Mouse (Mus musculus): ENCODE results near the gene Gm3952. TPM values are rescaled to one million over a fixed set of nuclear protein-coding genes. Genes with fewer than 3 reads are reported as not detected.

The Gm3952 gene
- not detected in 2 replicates for polyA plus RNA-seq (2015; fragmentation: Nextera tagmentation; extraction: Ambion mirVana)

GRCm38 (mm10) chr8:128798594-128798993, at the start of gene Gm3952:
TSS of gene Gm3952 (minus strand) at chr8:128798694.
- Histone ChIP-seq H3K4me1 (replicated peaks; ENCODE audit: insufficient read depth, low read length) (no peaks in the 10 kb centered on the region), H3K27ac (no peak within 1 kb of the TSS), H3K9me3 (replicated peaks; ENCODE audit: low read length) (no peaks in the 10 kb centered on the region), H3K27me3 (ENCODE audit: insufficient read depth, low read length) (no peaks in the 10 kb centered on the region), H3K36me3 (ENCODE audit: insufficient read depth, low read length) (no peaks in the 10 kb centered on the region), H3K4me3 (replicated peaks; ENCODE audit: low read depth, low read length) (no peak within 1 kb of the TSS), H3K4me2 (ENCODE audit: low read length) (no peak within 1 kb of the TSS), H3K9ac (ENCODE audit: low read depth, low read length) (no peak within 1 kb of the TSS)
- TF ChIP-seq CTCF (IDR thresholded peaks at IDR 0.05; ENCODE audit: low read depth), result no peak
- WGBS, result 84% methylated on average over 1 of the region's 1 CpGs
- DNase-seq (ENCODE audit: low spot score) (no peak), ATAC-seq (replicated peaks; ENCODE audit: low FRiP score, low read depth) (no peak)

GRCm38 (mm10) chr8:128843749-128844148, 45.3 kb upstream of the Gm3952 start:
- no peaks in the 10 kb centered on the region for H3K4me1 ChIP-seq (replicated peaks; ENCODE audit: insufficient read depth, low read length)
- H3K4me3 ChIP-seq (replicated peaks; ENCODE audit: low read depth, low read length), result no peak overlapping the region
- no peak overlapping the region for H3K27ac ChIP-seq
- H3K36me3 ChIP-seq (ENCODE audit: insufficient read depth, low read length), result no peaks in the 10 kb centered on the region
- 47% methylated on average over 5 of the region's 5 CpGs for WGBS
- no peak overlapping the region for H3K4me2 ChIP-seq (ENCODE audit: low read length)
- H3K9me3 ChIP-seq (replicated peaks; ENCODE audit: low read length), result no peaks in the 10 kb centered on the region
- no peaks in the 10 kb centered on the region for H3K27me3 ChIP-seq (ENCODE audit: insufficient read depth, low read length)
- no peak overlapping the region for H3K9ac ChIP-seq (ENCODE audit: low read depth, low read length)
- no peak for ATAC-seq (replicated peaks; ENCODE audit: low FRiP score, low read depth)
- no peak for TF ChIP-seq CTCF (IDR thresholded peaks at IDR 0.05; ENCODE audit: low read depth)
- no peak for DNase-seq (ENCODE audit: low spot score)

- ATAC-seq (replicated peaks; ENCODE audit: low FRiP score, low read depth), result no peak
- no peaks in the 10 kb centered on the region for H3K4me1 ChIP-seq (replicated peaks; ENCODE audit: insufficient read depth, low read length)
- no peak overlapping the region for H3K4me3 ChIP-seq (replicated peaks; ENCODE audit: low read depth, low read length)
- H3K9me3 ChIP-seq (replicated peaks; ENCODE audit: low read length), result no peaks in the 10 kb centered on the region
- H3K4me2 ChIP-seq (ENCODE audit: low read length), result no peak overlapping the region
- no peak for TF ChIP-seq CTCF (IDR thresholded peaks at IDR 0.05; ENCODE audit: low read depth)
- no peaks in the 10 kb centered on the region for H3K36me3 ChIP-seq (ENCODE audit: insufficient read depth, low read length)
- DNase-seq (ENCODE audit: low spot score), result no peak
- H3K27me3 ChIP-seq (ENCODE audit: insufficient read depth, low read length), result no peaks in the 10 kb centered on the region
- H3K9ac ChIP-seq (ENCODE audit: low read depth, low read length), result no peak overlapping the region
- WGBS, result 53% methylated on average over 4 of the region's 4 CpGs
- no peak overlapping the region for H3K27ac ChIP-seq
These were observed 14.0 kb upstream of the Gm3952 start for GRCm38 (mm10) chr8:128812521-128812920.

GRCm38 (mm10) chr8:128735692-128736091, 62.8 kb downstream of the Gm3952 start:
- Histone ChIP-seq H3K27ac (no peak overlapping the region), H3K4me2 (ENCODE audit: low read length) (no peak overlapping the region), H3K4me1 (replicated peaks; ENCODE audit: insufficient read depth, low read length) (no peaks in the 10 kb centered on the region), H3K9me3 (replicated peaks; ENCODE audit: low read length) (no peaks in the 10 kb centered on the region), H3K4me3 (replicated peaks; ENCODE audit: low read depth, low read length) (no peak overlapping the region), H3K9ac (ENCODE audit: low read depth, low read length) (no peak overlapping the region), H3K36me3 (ENCODE audit: insufficient read depth, low read length) (peaks cover 39% of the 10 kb centered on the region), H3K27me3 (ENCODE audit: insufficient read depth, low read length) (no peaks in the 10 kb centered on the region)
- ATAC-seq (replicated peaks; ENCODE audit: low FRiP score, low read depth) (no peak), DNase-seq (ENCODE audit: low spot score) (no peak)
- 97% methylated on average over 3 of the region's 3 CpGs for WGBS
- TF ChIP-seq CTCF (IDR thresholded peaks at IDR 0.05; ENCODE audit: low read depth), result no peak

GRCm38 (mm10) chr8:128734118-128734517, 64.4 kb downstream of the Gm3952 start:
- 95% methylated on average over 3 of the region's 3 CpGs for WGBS

GRCm38 (mm10) chr8:128732254-128732653, 66.2 kb downstream of the Gm3952 start:
- Histone ChIP-seq H3K9me3 (replicated peaks; ENCODE audit: low read length) (no peaks in the 10 kb centered on the region), H3K4me1 (replicated peaks; ENCODE audit: insufficient read depth, low read length) (no peaks in the 10 kb centered on the region), H3K4me2 (ENCODE audit: low read length) (no peak overlapping the region), H3K36me3 (ENCODE audit: insufficient read depth, low read length) (peaks cover 53% of the 10 kb centered on the region), H3K27me3 (ENCODE audit: insufficient read depth, low read length) (no peaks in the 10 kb centered on the region), H3K27ac (no peak overlapping the region), H3K4me3 (replicated peaks; ENCODE audit: low read depth, low read length) (no peak overlapping the region), H3K9ac (ENCODE audit: low read depth, low read length) (no peak overlapping the region)
- WGBS, result 59% methylated on average over 2 of the region's 2 CpGs
- TF ChIP-seq CTCF (IDR thresholded peaks at IDR 0.05; ENCODE audit: low read depth), result no peak
- ATAC-seq (replicated peaks; ENCODE audit: low FRiP score, low read depth) (no peak), DNase-seq (ENCODE audit: low spot score) (no peak)

More at GRCm38 (mm10) chr8:128734118-128734517, 64.4 kb downstream of the Gm3952 start:
- H3K9me3 ChIP-seq (replicated peaks; ENCODE audit: low read length), result no peaks in the 10 kb centered on the region
- TF ChIP-seq CTCF (IDR thresholded peaks at IDR 0.05; ENCODE audit: low read depth), result no peak
- no peak overlapping the region for H3K4me2 ChIP-seq (ENCODE audit: low read length)
- no peak overlapping the region for H3K9ac ChIP-seq (ENCODE audit: low read depth, low read length)
- peaks cover 42% of the 10 kb centered on the region for H3K36me3 ChIP-seq (ENCODE audit: insufficient read depth, low read length)
- DNase-seq (ENCODE audit: low spot score) (no peak), ATAC-seq (replicated peaks; ENCODE audit: low FRiP score, low read depth) (no peak)
- no peaks in the 10 kb centered on the region for H3K27me3 ChIP-seq (ENCODE audit: insufficient read depth, low read length)
- H3K27ac ChIP-seq, result no peak overlapping the region
- H3K4me3 ChIP-seq (replicated peaks; ENCODE audit: low read depth, low read length), result no peak overlapping the region
- H3K4me1 ChIP-seq (replicated peaks; ENCODE audit: insufficient read depth, low read length), result no peaks in the 10 kb centered on the region

- Histone ChIP-seq H3K27me3 (ENCODE audit: insufficient read depth, low read length) (no peaks in the 10 kb centered on the region), H3K27ac (no peak overlapping the region), H3K36me3 (ENCODE audit: insufficient read depth, low read length) (peaks cover 65% of the 10 kb centered on the region), H3K9me3 (replicated peaks; ENCODE audit: low read length) (no peaks in the 10 kb centered on the region), H3K9ac (ENCODE audit: low read depth, low read length) (no peak overlapping the region), H3K4me1 (replicated peaks; ENCODE audit: insufficient read depth, low read length) (no peaks in the 10 kb centered on the region), H3K4me3 (replicated peaks; ENCODE audit: low read depth, low read length) (no peak overlapping the region), H3K4me2 (ENCODE audit: low read length) (no peak overlapping the region)
- TF ChIP-seq CTCF (IDR thresholded peaks at IDR 0.05; ENCODE audit: low read depth), result no peak
- DNase-seq (ENCODE audit: low spot score) (no peak), ATAC-seq (replicated peaks; ENCODE audit: low FRiP score, low read depth) (no peak)
- 96% methylated on average over 1 of the region's 1 CpGs for WGBS
These were observed 71.3 kb downstream of the Gm3952 start for GRCm38 (mm10) chr8:128727213-128727612.
